Mouse (Mus musculus) brain, embryonic 14.5 days (tissue): Measurements from ENCODE around the gene Hadhb. TPM values are rescaled to one million over a fixed set of nuclear protein-coding genes. Genes with fewer than 3 reads are reported as not detected.

Experiments
- DNase-seq: peaks from one replicate; pipeline ENCODE4 v3.0.0-alpha.2; 2011; ENCODE audit warnings: low read depth
- CTCF ChIP-seq: fragments of 200-500 bp; IDR thresholded peaks from 2 replicates; pipeline ENCODE4 v1.5.1; 2012; ENCODE audit warnings: inconsistent platforms, mild to moderate bottlenecking, moderate library complexity, borderline replicate concordance; ENCODE audit not compliant: insufficient read depth, insufficient read length; ENCODE audit errors: extremely low read depth
- POLR2A ChIP-seq: fragments of 200-500 bp; IDR thresholded peaks from 2 replicates; pipeline ENCODE4 v1.6.1; 2012; ENCODE audit warnings: mild to moderate bottlenecking, inconsistent platforms, borderline replicate concordance; ENCODE audit not compliant: poor library complexity, insufficient read depth, insufficient read length, severe bottlenecking; ENCODE audit errors: extremely low read depth
- polyA plus RNA-seq: library from polyadenylated mRNA; depleted of rRNA; stranded (reverse); fragments of >200 nt; gene quantifications from 2 replicates; pipeline ENCODE4 v1.2.3, GENCODE M21; 2012

The Hadhb gene
- polyA plus RNA-seq, 1 experiment: 37.6 TPM

- TF ChIP-seq CTCF: no peak
- no peak for TF ChIP-seq POLR2A
- no peak for DNase-seq
These were observed 6.8 kb downstream of the Hadhb start for GRCm38 (mm10) chr5:30161836-30162235.

- DNase-seq: no peak
- no peak for TF ChIP-seq CTCF
- TF ChIP-seq POLR2A: no peak
These were observed 7.3 kb downstream of the Hadhb start for GRCm38 (mm10) chr5:30162339-30162738.

DNA sequence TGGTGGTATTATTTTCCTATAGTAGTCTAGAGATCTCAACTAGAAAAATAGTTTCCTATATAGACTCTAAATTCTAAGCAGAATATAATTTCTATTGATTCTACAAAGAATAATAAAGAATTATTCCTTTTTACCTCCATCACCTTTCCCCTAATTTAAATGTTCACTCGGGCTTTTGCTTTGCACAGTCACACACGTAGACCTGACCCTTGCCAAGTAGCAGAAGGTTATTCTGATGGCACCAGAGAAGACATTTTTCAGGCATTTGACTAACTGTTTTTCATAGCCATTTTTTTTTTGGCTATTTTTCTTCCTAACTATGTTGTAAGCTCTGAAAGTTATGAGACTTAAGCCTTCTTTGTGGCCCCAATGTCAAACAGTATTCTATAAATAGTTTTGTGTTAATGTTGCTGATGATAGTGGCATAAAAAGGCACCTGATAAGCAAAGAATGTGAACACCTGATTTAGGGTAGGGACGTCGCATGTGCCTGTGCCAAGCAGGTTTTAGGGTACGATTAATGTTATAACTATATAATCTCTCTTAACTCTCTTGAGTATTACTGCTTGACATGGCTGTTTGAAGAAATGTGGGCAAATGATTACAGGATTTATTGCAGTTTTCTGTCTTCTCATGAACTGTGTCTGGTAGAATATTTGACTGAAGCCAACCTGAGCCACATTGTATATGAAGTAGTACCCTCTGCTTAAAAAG is 10.3 kb downstream of the Hadhb start:
- TF ChIP-seq POLR2A: no peak
- no peak for TF ChIP-seq CTCF
- DNase-seq: no peak

DNA sequence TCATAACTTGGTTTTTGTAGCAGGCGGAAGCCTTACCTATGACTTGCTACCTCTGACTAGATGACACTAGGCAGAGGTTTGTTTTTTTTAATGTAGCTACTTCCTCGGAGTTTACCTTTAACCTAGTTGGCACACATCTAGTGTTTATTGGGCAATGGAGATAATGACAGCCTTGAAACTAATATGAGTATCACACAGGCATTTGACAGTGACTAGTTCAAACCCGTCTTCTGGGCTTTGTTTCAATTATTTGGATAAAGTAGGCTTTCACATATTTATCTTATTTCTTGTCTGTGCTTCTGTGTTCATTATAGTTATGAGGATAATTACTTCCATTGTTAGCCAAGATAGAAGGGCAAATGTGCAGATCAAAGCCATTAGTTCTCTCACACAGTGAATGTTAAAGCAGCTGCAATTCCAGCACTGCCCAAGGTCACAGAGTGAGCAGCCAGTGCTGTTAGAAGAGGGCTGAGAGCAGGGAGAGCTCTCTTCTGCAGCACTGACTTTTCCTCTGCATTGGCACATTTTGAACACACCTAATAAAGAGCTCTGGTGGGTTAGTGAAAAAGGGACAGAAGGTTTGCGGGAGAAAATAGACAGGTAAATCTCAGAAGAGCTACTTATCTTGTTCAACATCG is 15.4 kb downstream of the Hadhb start:
- DNase-seq: no peak
- no peak for TF ChIP-seq POLR2A
- no peak for TF ChIP-seq CTCF

DNA sequence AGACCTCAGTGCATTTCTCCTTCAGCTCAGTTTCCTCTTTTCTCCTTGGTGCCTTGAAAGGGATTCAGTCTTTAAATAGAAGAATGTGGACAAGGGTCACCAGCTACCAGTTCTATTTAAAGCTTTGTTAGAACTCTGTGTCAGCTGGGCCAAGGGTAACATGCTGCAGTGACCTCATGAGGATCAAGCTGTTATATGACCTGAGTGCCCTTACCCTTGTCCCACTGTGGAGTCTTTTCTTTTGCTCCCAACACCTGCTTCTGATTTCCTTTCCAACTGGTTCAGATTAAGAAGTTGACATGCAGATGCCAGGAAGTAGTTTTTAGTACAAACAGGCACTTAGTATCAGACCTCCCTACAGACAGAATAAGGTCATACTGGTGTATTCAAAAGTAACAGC is 17.1 kb downstream of the Hadhb start:
- TF ChIP-seq POLR2A: no peak
- TF ChIP-seq CTCF: no peak
- DNase-seq: peak; percentile 6

- TF ChIP-seq CTCF (no peak), POLR2A (no peak)
- no peak for DNase-seq
These were observed 18.1 kb downstream of the Hadhb start for GRCm38 (mm10) chr5:30172931-30173692.

GRCm38 (mm10) chr5:30175811-30176210 is 20.8 kb downstream of the Hadhb start:
- TF ChIP-seq POLR2A (no peak), CTCF (no peak)

DNA sequence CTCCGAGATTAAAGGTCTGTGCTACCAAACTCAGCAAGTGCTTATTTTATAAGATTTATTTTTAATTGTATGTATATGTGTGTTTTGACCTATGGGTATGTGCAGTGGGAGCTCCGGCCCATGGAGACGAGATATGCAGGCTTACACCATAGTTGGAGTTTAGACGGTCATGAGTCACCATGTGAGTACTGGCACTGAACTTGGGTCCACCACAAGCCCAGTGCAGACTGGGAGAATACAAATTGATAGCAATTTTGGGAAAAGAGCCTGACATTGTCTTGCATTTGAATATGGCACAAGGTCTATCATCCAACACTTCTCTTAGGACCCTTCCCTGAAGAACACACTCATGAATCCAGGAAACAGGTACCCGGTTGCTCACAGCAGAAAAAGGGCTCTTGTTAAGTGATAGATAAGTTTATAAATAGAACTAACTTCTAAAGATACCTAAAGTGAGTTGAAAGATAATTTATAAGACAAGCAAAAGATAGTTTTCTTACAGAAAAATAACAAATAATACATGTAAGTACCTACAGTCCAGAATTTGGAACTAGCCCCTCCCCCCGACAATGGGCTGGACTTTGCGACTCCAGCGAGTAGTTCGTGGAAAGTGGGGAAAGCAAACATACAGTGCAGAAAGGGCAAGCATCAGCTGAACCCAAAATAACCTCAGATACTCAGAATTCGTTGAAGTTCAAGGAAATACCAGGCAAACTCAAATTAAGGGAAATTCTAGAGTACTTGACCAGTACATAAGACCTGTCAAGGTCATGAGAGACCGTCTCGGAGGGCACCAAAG is 32.8 kb downstream of the Hadhb start:
- TF ChIP-seq POLR2A: no peak
- no peak for TF ChIP-seq CTCF
- no peak for DNase-seq

More at GRCm38 (mm10) chr5:30175811-30176210, 20.8 kb downstream of the Hadhb start:
- no peak for DNase-seq

- TF ChIP-seq CTCF: no peak
- TF ChIP-seq POLR2A: no peak
- no peak for DNase-seq
These were observed 37.4 kb downstream of the Hadhb start for GRCm38 (mm10) chr5:30192452-30192851.

DNA sequence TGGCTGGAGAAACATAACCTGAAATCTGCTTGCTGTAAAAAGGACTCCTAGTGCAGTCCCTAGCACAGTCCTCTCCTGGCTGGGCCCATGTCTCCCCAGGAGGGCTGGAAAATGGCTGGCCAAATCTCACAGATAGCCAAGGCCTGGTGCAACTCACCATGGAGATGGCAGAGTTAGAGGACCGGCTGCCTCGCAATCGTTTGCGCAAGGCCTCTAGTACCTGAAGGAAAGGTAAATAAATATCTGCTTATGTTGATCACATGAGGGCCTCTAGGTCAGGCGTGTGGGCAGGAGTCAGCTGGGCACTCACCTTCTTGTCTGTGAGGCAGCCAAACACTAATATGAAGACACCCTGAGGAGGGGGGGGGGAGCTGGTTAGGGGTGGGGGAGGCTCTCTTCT is 40.3 kb downstream of the Hadhb start:
- DNase-seq: no peak
- TF ChIP-seq CTCF (no peak), POLR2A (no peak)

DNA sequence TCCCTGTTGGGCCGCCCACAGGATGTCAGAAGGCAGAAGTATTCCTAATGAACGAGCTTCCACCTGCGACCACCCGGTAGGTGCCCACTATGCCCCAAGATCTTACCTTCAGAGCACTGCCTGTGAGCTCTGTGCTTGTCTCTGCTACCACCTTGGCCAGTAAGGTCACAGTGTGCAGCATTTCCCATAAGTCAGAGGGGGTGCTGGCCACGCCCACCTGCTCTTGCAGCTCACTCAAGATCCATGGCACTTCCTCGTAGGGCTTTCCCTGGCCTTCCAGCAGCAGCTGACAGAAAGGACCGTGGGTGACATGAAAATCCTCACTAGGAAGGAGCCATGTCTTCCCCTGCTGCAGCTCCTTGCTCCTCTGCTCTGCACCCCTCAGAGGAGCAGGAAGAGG is 43.2 kb downstream of the Hadhb start:
- no peak for DNase-seq
- TF ChIP-seq POLR2A (no peak), CTCF (no peak)

DNA sequence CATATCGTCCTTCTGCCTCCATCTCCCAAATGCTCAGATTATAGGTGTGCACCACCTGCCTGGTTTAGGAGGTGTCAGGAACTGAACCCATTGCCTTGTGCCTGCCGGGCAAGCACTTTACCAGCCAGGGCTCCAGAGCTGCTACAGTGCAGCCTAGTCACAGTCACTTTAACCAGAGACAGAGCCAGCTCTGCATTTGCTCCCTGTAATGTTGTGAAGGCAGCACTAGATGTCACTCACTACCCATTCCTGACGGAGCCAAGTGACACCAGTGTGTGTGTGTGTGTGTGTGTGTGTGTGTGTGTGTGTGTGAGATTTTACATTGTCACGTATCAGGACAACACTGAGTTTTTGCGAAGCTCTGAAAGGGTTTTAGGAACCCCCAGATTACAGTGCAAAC is 46.5 kb downstream of the Hadhb start:
- DNase-seq: peak; percentile 79
- peak; percentile 64; the same call in 1 of the 2 replicates for TF ChIP-seq CTCF
- TF ChIP-seq POLR2A: no peak
